Mouse (Mus musculus) hindbrain, embryonic 13.5 days (tissue): ENCODE measurements at regions not wholly inside any gene's neighbourhood (a gene's known extent, or its start where the extent isn't known, plus 50 kb on each side); places are given as distances from the start of the nearest gene placed in this dataset.
A peak's percentile ranks its signal among the peaks of the same experiment; 100 is the strongest.

Source experiments
- ATAC-seq: fragments of 200-750 bp; cut with Nextera tagmentation; 2 replicates; pipeline ENCODE4 v1.8.0; 2017; ENCODE audit warnings: moderate TSS enrichment; ENCODE audit not compliant: low FRiP score
- H3K27ac ChIP-seq: fragments of 300-500 bp; sonication (generic); 2 replicates; pipeline ENCODE4 v1.5.1; 2015; ENCODE audit warnings: inconsistent platforms, mild to moderate bottlenecking, moderate library complexity
- H3K27me3 ChIP-seq: fragments of 300-500 bp; sonication (generic); 2 replicates; pipeline ENCODE4 v1.6.1; 2015; ENCODE audit warnings: mild to moderate bottlenecking, inconsistent platforms
- H3K36me3 ChIP-seq: fragments of 300-500 bp; sonication (generic); 2 replicates; pipeline ENCODE4 v1.6.1; 2015; ENCODE audit warnings: mild to moderate bottlenecking, inconsistent platforms
- H3K4me1 ChIP-seq: fragments of 300-500 bp; sonication (generic); replicated peaks from 2 replicates; pipeline ENCODE4 v1.6.1; 2015; ENCODE audit warnings: inconsistent platforms
- H3K4me2 ChIP-seq: fragments of 300-500 bp; sonication (generic); 2 replicates; pipeline ENCODE4 v1.6.1; 2015; ENCODE audit warnings: inconsistent platforms, mild to moderate bottlenecking, moderate library complexity
- H3K4me3 ChIP-seq: fragments of 300-500 bp; sonication (generic); 2 replicates; pipeline ENCODE4 v1.5.1; 2015; ENCODE audit warnings: mild to moderate bottlenecking, inconsistent platforms
- H3K9ac ChIP-seq: fragments of 300-500 bp; sonication (generic); 2 replicates; pipeline ENCODE4 v1.6.1; 2015; ENCODE audit warnings: mild to moderate bottlenecking, inconsistent platforms
- H3K9me3 ChIP-seq: fragments of 300-500 bp; sonication (generic); 2 replicates; pipeline ENCODE4 v1.6.1; 2016; ENCODE audit warnings: inconsistent platforms
- WGBS: fragments of 180-500 bp; shearing (Covaris S2); methylation state at CpG from one replicate; pipeline ENCODE4 v1.1.7; 2015; 5-methylcytosine and 5-hydroxymethylcytosine counted together

DNA sequence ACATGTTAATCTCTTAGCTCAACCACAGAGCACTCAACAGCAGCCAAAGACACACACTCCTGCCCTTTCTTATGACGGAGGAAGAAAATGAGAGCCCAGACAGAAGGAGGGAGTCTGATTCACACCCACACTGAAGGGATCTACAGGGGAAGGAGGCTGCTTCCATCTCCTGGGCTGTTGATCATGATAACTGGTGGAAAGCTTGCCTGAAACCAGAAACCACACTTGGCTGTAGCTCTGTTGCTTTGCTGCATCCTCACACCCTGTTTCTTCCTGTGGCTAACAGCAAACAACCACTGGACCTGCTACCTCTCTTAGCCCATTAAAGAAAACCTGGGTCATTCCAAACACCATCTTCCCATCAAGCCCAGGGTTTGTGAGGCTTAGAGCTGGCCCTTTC is 257.2 kb upstream of the Runx1 start:
- Histone ChIP-seq H3K9me3 (0 out of 2 replicates have a peak, but pooled peaks cover 2% of the 10 kb centered on the region), H3K27ac (no peak overlapping the region), H3K27me3 (no peaks in the 10 kb centered on the region; the same call in 1 of the 2 replicates), H3K36me3 (no peaks in the 10 kb centered on the region), H3K4me2 (no peak overlapping the region), H3K4me1 (peaks cover 10% of the 10 kb centered on the region), H3K9ac (no peak overlapping the region), H3K4me3 (no peak overlapping the region)
- 82% methylated on average over 1 of the region's 1 CpGs for WGBS
- ATAC-seq: no peak

DNA sequence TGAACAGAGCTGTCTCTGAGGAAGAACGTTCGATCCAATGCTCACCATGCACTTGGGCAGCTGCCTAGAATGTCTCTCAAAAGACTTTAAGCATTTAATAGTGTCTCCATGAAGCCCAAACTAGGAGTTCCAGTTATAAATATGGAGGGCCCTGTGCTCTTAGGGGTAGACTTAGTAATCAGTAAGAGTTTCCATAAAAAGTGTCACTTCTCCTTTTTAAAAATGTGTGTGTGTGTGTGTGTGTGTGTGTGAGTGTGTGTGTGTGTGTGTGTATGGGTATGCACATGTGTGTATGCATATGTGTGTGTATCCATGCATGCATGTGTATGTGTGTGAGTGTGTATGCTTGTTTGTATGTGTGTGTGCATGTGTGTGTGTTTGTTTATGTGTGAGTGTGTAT is 255.6 kb upstream of the Runx1 start:
- ATAC-seq: no peak
- Histone ChIP-seq H3K27me3 (no peaks in the 10 kb centered on the region; the same call in 1 of the 2 replicates), H3K27ac (no peak overlapping the region), H3K4me1 (peaks cover 10% of the 10 kb centered on the region), H3K36me3 (no peaks in the 10 kb centered on the region), H3K9ac (no peak overlapping the region), H3K4me3 (no peak overlapping the region), H3K4me2 (no peak overlapping the region), H3K9me3 (0 out of 2 replicates have a peak, but pooled peaks cover 4% of the 10 kb centered on the region)
- 80% methylated on average over 2 of the region's 2 CpGs for WGBS

DNA sequence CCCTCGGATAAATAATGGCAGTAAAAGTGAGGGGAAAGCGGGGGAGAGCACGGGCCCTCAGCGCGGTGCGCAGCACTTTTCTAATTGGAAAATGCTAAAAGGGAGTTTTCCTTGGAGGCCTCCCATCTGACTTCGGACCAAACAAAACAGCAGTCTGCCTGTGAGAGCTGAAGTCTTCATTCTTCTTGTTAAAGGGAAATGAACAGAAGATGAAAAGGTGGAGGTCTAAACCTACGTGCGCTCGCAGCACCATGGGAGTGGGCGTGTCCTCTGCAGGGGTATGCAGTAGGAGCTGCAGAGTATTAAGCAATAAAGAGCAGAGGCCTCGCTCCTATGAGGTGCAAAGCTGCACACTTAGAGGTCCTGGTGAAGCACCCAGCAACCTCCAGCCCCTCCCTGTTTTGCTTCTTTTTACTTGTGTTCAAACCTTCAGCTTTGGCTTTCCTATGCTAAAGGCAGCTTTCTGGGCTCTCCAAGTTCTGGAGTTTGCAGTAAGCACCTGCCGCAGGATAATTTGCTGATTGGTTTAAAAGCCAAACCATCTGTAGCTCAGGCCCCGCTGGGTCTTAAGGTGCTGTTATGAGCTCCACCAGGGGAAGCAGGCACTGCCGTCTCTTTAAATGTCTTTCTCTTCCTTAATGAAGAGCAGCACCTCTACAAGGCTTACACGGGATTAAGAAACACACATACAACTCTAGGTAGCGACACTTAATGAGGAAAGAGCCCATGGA is 253.9 kb upstream of the Runx1 start:
- H3K4me1 ChIP-seq: peaks cover 10% of the 10 kb centered on the region
- H3K9ac ChIP-seq: no peak overlapping the region; the same call in 1 of the 2 replicates
- no peaks in the 10 kb centered on the region for H3K36me3 ChIP-seq
- WGBS: 45% methylated on average over 17 of the region's 17 CpGs
- H3K9me3 ChIP-seq: 0 out of 2 replicates have a peak, but pooled peaks cover 4% of the 10 kb centered on the region
- peak overlapping the region; percentile 42 for H3K4me2 ChIP-seq
- H3K4me3 ChIP-seq: peak overlapping the region; percentile 13; the same call in 1 of the 2 replicates
- no peak overlapping the region for H3K27ac ChIP-seq
- ATAC-seq: no peak
- no peaks in the 10 kb centered on the region; the same call in 1 of the 2 replicates for H3K27me3 ChIP-seq

DNA sequence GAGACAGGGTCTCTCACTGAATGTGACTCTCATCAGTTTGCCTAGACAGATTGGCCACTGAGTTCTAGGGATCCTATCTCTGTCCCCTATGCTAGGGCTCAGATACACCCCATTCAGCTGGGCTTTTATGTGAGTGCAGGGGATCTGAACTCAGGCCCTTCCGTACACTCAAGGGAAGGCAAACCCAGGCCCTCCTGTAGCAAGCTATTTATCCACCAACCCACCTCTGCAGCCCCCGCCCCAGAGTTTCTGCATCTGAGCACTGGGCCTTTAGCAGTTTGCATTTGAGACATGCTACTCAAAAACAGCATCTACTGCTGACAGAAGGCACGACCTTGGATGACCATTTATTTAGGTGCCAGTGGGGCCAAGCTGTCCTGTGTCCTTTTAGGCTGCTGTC is 253.0 kb upstream of the Runx1 start:
- Histone ChIP-seq H3K9ac (no peak overlapping the region), H3K4me2 (0 out of 2 replicates have a peak overlapping the region, but pooled peaks have one; percentile 42), H3K9me3 (0 out of 2 replicates have a peak, but pooled peaks cover 4% of the 10 kb centered on the region), H3K27ac (no peak overlapping the region), H3K27me3 (no peaks in the 10 kb centered on the region; the same call in 1 of the 2 replicates), H3K4me1 (peaks cover 10% of the 10 kb centered on the region), H3K4me3 (no peak overlapping the region), H3K36me3 (no peaks in the 10 kb centered on the region)
- WGBS: 73% methylated on average over 3 of the region's 3 CpGs
- ATAC-seq: no peak

DNA sequence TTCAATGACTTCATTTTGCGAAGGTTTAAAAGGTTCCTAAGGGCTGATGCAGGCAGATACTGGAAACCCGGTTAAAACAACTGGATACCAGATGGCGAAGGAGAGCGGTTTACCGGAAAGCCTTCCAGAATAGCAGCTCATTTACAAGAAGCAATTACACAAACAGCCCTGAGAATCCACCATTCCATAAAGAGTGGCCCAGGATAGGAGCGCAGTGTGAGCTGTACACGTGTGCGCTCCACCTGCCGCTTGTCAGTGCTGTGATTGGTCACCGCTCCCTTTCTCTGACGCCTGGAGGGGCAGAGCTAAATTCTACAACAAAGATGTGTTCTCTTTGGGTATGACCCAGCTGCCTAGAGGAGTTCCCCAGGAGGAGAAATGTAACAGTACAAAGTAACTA is 249.5 kb upstream of the Runx1 start:
- H3K27me3 ChIP-seq: no peaks in the 10 kb centered on the region
- H3K4me1 ChIP-seq: peaks cover 10% of the 10 kb centered on the region
- 0 out of 2 replicates have a peak, but pooled peaks cover 4% of the 10 kb centered on the region for H3K9me3 ChIP-seq
- no peaks in the 10 kb centered on the region for H3K36me3 ChIP-seq
- no peak overlapping the region for H3K4me3 ChIP-seq
- 81% methylated on average over 11 of the region's 11 CpGs for WGBS
- no peak overlapping the region for H3K27ac ChIP-seq
- H3K4me2 ChIP-seq: no peak overlapping the region
- H3K9ac ChIP-seq: no peak overlapping the region
- ATAC-seq: no peak

DNA sequence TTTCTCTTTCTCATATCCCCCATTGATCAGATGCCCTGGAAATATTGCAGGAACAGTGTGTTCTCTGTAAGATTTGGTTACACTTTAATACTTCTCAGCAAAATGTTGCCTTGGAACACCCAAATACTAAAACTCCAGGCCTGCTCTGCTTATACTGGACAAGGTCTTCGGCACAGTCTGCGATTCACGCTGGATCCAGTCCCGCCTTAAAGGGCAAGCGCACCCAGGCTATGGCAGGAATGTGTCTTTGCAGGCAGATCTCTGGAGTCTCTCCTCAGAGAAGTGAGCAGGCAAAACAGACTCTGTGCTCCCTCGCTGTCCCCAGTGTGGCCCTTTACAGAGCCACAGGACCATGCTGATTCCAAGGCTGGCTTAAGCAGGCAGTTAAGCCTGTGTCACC is 246.2 kb upstream of the Runx1 start:
- no peak for ATAC-seq
- H3K9me3 ChIP-seq: no peaks in the 10 kb centered on the region
- no peaks in the 10 kb centered on the region for H3K4me1 ChIP-seq
- WGBS: 68% methylated on average over 6 of the region's 6 CpGs
- no peak overlapping the region for H3K4me3 ChIP-seq
- H3K36me3 ChIP-seq: no peaks in the 10 kb centered on the region
- no peak overlapping the region for H3K9ac ChIP-seq
- no peak overlapping the region for H3K4me2 ChIP-seq
- H3K27me3 ChIP-seq: no peaks in the 10 kb centered on the region
- H3K27ac ChIP-seq: no peak overlapping the region

DNA sequence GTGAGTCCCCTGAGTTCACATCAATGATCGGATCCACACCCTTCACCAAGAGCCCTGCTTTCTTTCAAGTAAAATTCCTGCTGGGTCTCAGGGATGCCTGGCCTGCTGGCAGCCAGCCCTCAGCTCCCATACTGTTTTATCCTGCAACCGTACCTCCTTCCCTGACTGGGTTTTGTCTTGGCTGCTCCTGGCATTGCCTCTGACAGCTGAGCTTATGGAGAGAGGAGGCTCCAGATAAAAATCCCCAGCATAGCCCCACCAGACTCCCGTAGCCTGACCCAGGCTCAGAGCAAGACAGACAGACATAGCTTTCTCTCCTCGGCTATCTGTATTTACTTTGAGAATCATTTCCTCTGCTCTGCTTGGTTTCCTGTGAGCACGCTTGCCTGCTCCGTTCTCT is 245.8 kb upstream of the Runx1 start:
- WGBS: 81% methylated on average over 6 of the region's 6 CpGs
- no peaks in the 10 kb centered on the region for H3K36me3 ChIP-seq
- H3K27me3 ChIP-seq: no peaks in the 10 kb centered on the region

DNA sequence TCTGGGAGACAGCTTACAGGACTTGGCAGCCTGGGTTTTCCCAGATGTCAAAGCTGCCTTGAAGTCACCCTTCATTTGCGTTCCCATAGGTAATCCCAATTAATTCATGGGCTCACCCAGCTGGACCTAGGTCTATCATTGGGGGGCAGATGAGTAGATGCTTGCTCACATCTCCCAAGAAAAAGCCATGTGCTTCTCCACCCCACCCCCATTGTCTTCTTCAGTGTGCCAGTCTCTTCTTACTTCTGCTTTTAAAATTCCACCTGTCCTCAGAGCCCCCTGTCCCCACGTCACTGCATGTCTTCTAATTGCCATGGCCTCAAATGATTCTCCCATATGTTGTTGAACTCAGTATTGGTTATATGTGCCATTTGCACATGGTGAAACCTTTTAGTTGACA is 240.9 kb upstream of the Runx1 start:
- H3K4me3 ChIP-seq: no peak overlapping the region
- H3K9ac ChIP-seq: no peak overlapping the region
- no peaks in the 10 kb centered on the region for H3K9me3 ChIP-seq
- 87% methylated on average over 2 of the region's 2 CpGs for WGBS
- no peaks in the 10 kb centered on the region for H3K4me1 ChIP-seq
- ATAC-seq: no peak
- H3K27me3 ChIP-seq: no peaks in the 10 kb centered on the region
- no peak overlapping the region for H3K4me2 ChIP-seq
- H3K36me3 ChIP-seq: no peaks in the 10 kb centered on the region
- H3K27ac ChIP-seq: no peak overlapping the region

More for the DNA sequence above, 245.8 kb upstream of the Runx1 start:
- Histone ChIP-seq H3K4me1 (no peaks in the 10 kb centered on the region), H3K27ac (no peak overlapping the region), H3K4me2 (no peak overlapping the region), H3K9me3 (no peaks in the 10 kb centered on the region), H3K4me3 (no peak overlapping the region), H3K9ac (no peak overlapping the region)
- ATAC-seq: no peak

DNA sequence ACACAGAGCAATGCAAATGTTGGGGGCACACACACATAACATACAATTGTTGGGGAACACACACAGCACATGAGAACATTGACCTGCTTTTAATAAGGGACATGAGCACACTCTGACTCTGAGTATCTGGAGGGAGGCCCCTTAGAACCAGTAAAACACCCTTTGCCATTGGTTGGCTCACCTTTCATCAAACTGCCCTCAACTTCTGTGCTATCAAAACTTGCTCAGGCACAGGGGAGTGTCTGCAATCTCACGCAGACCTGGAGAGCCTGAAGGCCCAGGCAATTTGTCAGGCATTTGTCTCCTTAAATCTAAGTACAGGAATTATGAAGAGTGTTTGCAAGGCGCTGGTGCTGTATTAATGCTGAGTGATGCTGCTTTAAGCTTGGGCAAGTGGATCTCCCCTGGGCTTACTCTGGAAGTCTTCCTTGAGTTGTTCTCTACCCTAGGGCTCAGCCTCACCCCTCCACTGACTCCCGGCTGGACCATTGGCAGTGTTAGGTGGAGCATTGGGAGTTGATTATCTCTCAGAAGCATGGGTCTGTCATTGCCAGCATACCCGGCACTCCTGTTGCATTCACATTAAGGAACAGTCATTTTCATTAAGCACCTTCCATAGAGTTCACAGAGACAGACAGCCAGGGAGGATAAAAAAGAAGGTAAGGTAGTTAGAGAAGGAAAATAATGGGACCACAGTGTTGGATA is 235.7 kb upstream of the Runx1 start:
- Histone ChIP-seq H3K4me3 (no peak overlapping the region), H3K9ac (no peak overlapping the region), H3K4me2 (no peak overlapping the region), H3K36me3 (no peaks in the 10 kb centered on the region), H3K27me3 (no peaks in the 10 kb centered on the region), H3K9me3 (no peaks in the 10 kb centered on the region), H3K4me1 (no peaks in the 10 kb centered on the region), H3K27ac (no peak overlapping the region)
- ATAC-seq: no peak
- 87% methylated on average over 4 of the region's 4 CpGs for WGBS

DNA sequence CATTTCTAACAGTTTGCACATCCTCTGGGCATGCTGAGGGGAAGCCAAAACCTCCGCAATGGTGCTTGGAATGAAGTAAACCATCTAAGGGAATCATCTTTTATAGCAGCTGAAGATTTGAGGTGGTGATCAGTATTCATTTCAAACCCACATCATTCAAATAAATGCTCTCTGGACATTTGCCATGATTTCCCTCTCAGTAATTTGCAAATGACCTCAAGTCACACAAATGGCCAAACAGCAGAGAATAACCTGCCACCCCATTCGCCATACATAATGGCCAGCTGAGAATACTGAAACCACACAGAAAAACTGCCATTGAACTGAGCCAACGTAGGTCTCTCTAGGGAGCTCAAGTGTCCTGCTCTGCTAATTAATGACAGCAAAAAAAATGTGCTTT is 230.3 kb upstream of the Runx1 start:
- Histone ChIP-seq H3K4me3 (no peak overlapping the region), H3K9me3 (no peaks in the 10 kb centered on the region), H3K27ac (no peak overlapping the region), H3K4me2 (no peak overlapping the region), H3K27me3 (no peaks in the 10 kb centered on the region), H3K36me3 (no peaks in the 10 kb centered on the region), H3K9ac (no peak overlapping the region), H3K4me1 (no peaks in the 10 kb centered on the region)
- WGBS: 48% methylated on average over 3 of the region's 3 CpGs
- ATAC-seq: no peak

DNA sequence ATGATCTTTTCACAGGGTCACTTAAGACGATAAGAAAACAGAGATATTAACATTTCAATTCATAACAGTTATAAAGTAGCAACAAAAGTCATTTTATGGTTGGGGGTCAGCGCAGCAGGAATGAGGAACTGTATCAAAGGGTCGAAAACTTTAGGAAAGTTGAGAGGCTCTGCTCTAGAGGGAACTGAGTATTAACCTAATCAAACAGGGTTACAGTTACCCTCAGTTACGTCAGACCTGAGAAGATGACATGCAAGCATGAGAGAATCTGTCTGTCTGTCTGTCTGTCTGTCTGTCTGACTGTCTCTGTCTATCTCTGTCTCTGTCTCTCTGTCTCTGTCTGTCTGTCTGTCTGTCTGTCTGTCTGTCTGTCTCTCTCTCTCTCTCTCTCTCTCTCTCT is 229.6 kb upstream of the Runx1 start:
- H3K4me3 ChIP-seq: no peak overlapping the region
- 87% methylated on average over 4 of the region's 4 CpGs for WGBS

DNA sequence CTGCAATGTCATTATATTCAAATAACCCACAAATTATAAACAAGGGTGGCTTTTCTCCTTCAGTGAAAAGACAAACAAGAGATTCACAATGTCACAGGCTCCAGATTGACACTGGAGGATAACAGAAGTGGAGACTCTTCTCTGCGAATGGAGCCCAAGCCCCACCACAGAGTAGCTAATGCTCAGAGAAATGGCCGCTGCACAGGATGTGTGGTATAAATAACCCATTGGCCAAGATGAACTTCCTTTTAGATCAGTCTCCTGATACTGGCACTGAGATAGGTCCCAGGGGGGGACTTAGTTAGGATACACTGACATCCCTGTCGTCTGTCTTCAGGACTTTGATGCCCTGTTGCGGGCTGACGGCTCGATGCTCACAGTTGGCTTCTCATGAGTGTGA is 225.3 kb upstream of the Runx1 start:
- Histone ChIP-seq H3K4me1 (no peaks in the 10 kb centered on the region), H3K4me2 (no peak overlapping the region), H3K36me3 (no peaks in the 10 kb centered on the region), H3K27ac (no peak overlapping the region), H3K9ac (no peak overlapping the region), H3K9me3 (no peaks in the 10 kb centered on the region), H3K4me3 (no peak overlapping the region), H3K27me3 (no peaks in the 10 kb centered on the region)
- ATAC-seq: no peak
- WGBS: 72% methylated on average over 6 of the region's 6 CpGs

More for the DNA sequence above, 229.6 kb upstream of the Runx1 start:
- Histone ChIP-seq H3K4me1 (no peaks in the 10 kb centered on the region), H3K4me2 (no peak overlapping the region), H3K9ac (no peak overlapping the region), H3K27me3 (no peaks in the 10 kb centered on the region), H3K27ac (no peak overlapping the region), H3K9me3 (no peaks in the 10 kb centered on the region), H3K36me3 (no peaks in the 10 kb centered on the region)
- ATAC-seq: no peak
